Mouse (Mus musculus): ENCODE data around the gene Cdca5. TPM values are rescaled to one million over a fixed set of nuclear protein-coding genes. Genes with fewer than 3 reads are reported as not detected.

Gene Cdca5
- total RNA-seq (2023; ENCODE audit: inconsistent age): 1.4 to 3.9 TPM (median 2.2 TPM) in 4 replicates

DNA sequence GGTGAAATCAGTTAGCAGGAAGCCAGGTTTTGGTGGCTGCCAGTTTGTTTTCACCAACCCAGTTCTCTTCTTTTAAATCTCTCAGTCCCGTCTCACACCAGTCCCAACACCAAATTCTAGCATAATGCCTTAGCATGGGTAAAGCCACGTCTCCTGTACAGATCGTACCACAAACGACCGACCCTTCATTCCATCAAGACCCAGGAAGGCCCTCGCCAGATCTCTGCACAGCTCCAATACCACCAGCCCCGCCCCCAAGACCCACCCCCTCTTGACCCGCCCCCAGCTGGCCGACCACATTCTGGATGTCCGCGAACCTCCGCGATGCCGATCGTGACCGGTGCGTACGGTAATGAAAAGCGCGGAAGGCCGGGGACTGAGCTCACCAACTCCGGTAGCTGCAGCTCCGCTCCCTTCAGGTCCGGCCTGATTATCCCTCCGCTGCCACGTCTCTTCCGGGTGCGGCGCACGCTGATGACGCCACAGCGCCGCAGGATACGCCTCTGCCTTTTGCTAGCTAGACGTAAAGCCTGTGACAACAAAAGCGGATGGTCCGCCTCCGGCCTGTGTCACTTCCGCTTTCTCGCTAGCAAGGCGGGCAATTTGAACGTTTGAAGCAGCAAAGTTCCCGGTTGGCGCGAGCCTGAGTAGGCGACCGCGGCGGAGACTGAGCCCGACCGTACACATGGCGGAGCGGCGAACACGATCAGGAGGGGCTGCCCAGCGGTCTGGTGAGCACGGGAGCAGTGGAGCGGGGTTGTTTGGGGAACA, at the start of gene Cdca5, which contains the start of gene Zfpl1:
Gene Cdca5, plus strand, starts transcription at position 506 of the 771 bp plus-strand sequence.
Gene Zfpl1, minus strand, starts transcription at position 479 of the 771 bp plus-strand sequence.

DNA sequence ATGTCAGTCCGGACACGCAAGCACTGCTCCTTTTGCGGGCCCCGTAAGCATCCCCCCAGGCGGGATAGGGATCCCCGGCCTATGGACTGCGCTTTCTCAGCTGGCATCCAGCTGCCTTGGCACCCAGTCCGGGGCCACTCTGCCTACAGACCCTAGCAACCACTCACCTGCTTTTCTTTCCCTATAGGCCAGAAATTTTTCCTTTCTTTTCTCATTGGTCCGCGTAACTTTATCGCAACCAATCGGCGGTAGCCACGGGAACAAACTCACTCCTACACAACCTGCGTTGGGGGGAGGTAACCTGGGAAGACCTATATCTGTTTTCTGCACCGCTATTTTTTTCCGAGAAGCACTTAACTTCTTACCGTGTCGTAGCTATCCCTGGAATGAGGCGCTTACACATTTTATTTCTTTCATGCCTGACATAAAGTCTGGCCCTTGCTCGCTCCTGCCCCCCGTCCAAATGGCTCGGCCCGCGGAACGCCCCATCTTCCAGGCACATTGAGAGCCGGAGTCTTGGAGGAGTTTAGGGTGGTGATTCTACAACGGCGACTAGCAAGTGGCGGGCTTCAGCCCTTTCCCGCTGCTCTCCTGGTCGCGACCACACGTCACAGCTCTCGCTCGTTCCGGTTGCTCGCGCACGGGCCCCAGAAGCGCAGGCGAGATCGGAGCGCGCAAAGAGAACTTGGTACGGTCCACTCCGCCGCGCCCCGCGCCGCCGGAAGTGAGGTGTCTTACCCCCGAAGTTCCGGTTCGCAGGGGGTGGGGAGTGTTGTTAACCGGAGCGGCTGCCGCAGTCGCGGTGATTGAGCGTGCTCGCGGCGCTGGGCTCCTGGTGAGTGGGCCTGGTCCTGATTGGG, 38.3 kb upstream of the Cdca5 start, which contains the start of gene Syvn1:
Gene Syvn1, plus strand, starts transcription at position 283 of the 860 bp plus-strand sequence.

GRCm38 (mm10) chr19:6057313-6058096, 27.3 kb upstream of the Cdca5 start, which contains the start of the genes Mrpl49 and Fau:
Gene Mrpl49, minus strand, starts transcription at chr19:6057785.
Gene Fau, plus strand, starts transcription at chr19:6057844.

DNA sequence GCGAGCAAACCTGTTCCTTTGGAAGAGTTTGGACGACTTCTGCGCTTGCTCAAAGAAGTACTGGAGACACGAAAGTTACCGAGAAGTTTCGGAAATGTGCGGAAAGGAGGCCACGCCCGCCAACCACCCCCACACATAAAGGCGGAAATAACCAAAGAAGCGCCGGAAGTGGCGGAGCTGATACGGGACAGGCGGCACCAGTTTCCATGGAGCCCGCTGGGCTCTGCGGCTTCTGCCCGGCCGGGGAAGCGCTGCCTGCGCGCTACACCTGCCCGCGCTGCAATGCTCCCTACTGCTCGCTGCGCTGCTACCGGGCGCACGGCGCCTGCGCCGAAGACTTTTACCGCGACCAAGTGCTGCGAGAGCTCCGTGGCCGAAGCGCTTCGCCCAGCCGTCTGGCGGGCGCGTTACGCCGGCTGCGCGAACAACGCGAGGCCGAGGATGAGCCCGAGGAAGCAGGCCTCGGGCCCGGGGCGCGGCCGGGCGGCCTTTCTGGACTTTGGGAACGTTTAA, 23.7 kb upstream of the Cdca5 start, which contains the start of gene Znhit2:
Gene Znhit2, plus strand, starts transcription at position 172 of the 513 bp plus-strand sequence.

DNA sequence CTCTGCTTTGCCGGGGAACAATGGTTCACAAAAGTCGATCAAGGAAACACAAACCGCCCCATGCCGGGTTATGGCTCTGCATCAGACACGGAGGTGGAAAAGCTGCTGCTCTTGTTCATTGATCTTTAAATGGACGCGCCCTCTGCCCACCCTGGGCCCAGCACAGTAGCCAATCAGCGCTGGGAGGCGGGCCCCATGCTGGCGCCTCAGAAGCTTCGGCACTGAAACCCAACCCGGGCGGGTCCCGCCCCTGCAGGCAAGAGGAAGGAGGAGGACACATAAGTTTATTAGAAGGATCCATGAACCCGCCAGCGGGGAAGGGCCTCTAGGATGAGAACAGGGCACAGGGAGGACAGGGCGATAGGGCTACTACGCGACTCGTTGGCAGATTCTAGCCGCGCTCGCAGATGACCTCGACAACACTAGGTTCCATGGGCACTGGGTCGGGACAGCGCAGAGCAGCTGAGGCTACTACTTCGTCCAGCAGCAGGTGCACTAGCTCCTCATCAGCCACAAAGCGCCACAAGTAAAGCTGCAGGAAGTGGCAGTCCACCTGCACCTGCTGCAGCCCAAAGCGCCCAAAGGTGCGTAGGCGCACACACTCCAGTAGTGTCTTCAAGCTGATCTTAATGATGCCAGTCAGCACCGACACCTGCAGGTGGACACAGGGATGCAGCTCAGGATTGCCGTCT, 16.9 kb upstream of the Cdca5 start, which contains the start of gene Tm7sf2:
Gene Tm7sf2, minus strand, starts transcription at position 650 of the 692 bp plus-strand sequence.

DNA sequence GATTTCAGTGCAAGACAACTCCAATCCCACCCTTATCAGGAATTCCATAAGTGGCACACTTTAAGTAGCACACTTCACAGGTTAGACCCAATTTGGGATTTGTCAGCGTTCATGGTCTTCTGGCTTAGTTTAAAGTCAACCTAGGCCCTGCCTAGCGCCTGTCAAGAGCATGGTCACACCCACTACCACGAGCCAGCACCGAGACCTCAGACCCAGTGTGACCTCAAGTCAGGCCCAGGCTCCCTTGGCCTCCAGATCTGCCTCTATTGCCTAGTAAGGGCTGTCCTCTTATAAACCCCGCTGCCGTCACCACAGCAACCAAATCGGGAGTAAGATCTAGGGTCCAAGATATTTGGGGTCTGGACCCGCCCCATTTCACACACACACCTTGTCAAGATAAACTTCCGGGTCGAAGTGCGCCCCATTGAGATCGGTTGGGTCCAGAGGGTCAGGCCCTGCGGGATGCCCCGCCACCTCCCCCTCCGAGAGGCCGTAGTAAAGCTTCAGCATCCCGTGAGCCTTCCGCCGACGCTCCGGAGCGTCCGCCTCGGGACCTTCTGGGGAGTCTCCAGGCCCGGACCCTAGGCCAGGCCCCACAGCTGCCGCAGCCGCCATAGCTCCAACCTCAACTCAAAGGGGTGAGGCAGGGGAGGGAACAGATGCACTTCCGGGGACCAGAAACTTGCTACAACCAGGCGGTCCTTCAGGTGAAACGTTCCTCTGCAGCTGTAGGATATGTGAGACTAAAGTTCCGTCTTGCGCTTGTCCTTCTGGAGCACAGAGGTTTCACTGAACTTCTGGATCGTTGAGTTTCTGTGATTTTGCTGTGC, 8.0 kb upstream of the Cdca5 start, which contains the start of gene Vps51:
Gene Vps51, minus strand, starts transcription at position 668 of the 830 bp plus-strand sequence.

DNA sequence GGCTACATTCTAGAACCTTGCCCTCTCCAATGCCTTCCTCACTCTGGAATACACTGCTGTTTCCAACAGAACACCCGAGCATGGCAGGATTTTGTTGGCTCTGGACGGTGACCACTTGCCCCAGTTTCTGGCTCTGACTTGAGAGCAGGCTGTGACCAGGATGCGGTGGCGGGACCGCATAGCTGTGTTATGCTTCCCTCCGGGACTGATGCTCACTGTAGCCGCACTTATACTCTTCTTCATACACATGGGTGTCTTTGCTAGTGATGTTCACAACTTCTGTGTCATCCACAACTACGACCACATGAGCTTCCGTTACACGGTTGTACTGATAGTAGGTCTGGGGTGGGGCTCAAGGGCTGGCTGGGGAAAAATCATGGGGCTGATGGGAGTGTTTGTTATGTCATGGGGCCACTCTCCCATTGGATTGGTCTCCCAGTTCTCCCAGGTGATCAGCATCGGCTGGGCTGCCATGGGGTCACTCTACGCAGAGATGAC, 4.8 kb upstream of the Cdca5 start, which contains the start of gene Tmem262:
Gene Tmem262, plus strand, starts transcription at position 51 of the 498 bp plus-strand sequence.

GRCm38 (mm10) chr19:6082156-6082555, 2.6 kb upstream of the Cdca5 start, which contains the start of gene Gm28374:
Gene Gm28374, minus strand, starts transcription at chr19:6082256.

GRCm38 (mm10) chr19:6094119-6094518, 9.3 kb downstream of the Cdca5 start, which contains the start of gene AC131692.1:
Gene AC131692.1, plus strand, starts transcription at chr19:6094419.

GRCm38 (mm10) chr19:6105586-6105985, 20.8 kb downstream of the Cdca5 start, which contains the start of gene Naaladl1:
Gene Naaladl1, plus strand, starts transcription at chr19:6105782.

GRCm38 (mm10) chr19:6117986-6118676, 33.3 kb downstream of the Cdca5 start, which contains the start of gene Sac3d1:
Gene Sac3d1, minus strand, starts transcription at chr19:6118650.

DNA sequence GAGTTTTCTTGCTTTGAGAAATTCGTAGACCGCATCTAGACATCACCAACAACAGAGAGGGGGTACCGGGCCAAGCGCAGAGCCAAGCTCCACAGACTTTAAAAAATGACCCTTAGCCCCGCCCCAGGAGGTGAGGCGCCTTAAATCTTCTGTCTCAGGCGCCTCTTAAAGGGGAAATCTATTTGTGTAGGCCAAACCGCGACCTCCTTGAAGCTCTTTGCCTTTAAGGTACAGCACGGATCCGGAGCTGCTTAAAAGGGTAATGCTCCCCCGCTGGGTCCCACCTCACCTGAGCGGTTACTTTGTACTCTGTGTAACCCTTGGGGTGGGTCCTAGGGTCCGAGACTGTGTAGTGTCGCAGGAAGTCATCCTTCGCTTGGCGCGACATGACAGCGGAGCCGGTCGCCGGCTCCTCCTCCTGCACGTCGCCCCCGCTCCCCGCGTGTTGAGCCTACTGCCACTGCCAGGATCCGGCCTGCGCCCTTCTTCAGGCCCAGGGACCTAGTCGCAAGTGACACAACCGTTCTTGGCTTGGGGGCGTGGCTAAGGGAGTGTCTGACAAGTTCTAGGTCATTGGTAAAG, 43.1 kb downstream of the Cdca5 start, which contains the start of gene Snx15:
Gene Snx15, minus strand, starts transcription at position 545 of the 582 bp plus-strand sequence.

GRCm38 (mm10) chr19:6140678-6141393, 56.1 kb downstream of the Cdca5 start, which contains the start of gene Batf2:
Gene Batf2, plus strand, starts transcription at chr19:6140983.

GRCm38 (mm10) chr19:6141394-6141749, 56.6 kb downstream of the Cdca5 start, which contains the start of gene Arl2:
Gene Arl2, minus strand, starts transcription at chr19:6141548.

All from B cell, adult (primary cell).